Mouse (Mus musculus): ENCODE results near the gene Perm1.
A peak's percentile ranks its signal among the peaks of the same experiment; 100 is the strongest.

Perm1 gene

GRCm38 (mm10) chr4:156200623-156201475 is 14.8 kb upstream of the Perm1 start, which contains the start of gene Isg15:
Isg15 (minus strand) TSS chr4:156200818.
- DNase-seq (ENCODE audit: low read depth, low spot score): no peak

GRCm38 (mm10) chr4:156202462-156202893 is 13.2 kb upstream of the Perm1 start:
- DNase-seq (ENCODE audit: low read depth, low spot score): no peak

- DNase-seq (ENCODE audit: low read depth, low spot score): no peak
These were observed 12.7 kb upstream of the Perm1 start, which contains the start of gene AW011738 for GRCm38 (mm10) chr4:156203001-156203412. AW011738 (plus strand) TSS chr4:156203304.

- no peak for DNase-seq (ENCODE audit: low read depth, low spot score)
These were observed 12.1 kb upstream of the Perm1 start for GRCm38 (mm10) chr4:156203413-156204131.

- DNase-seq (ENCODE audit: low read depth, low spot score): no peak
These were observed 6.8 kb upstream of the Perm1 start for GRCm38 (mm10) chr4:156208872-156209271.

GRCm38 (mm10) chr4:156209963-156210635 is 5.6 kb upstream of the Perm1 start:
- DNase-seq (ENCODE audit: low read depth, low spot score): no peak

GRCm38 (mm10) chr4:156213134-156213533 is 2.5 kb upstream of the Perm1 start:
- DNase-seq (ENCODE audit: low read depth, low spot score): no peak

GRCm38 (mm10) chr4:156216196-156216595 is 528 bp downstream of the Perm1 start:
- DNase-seq (ENCODE audit: low read depth, low spot score): no peak

GRCm38 (mm10) chr4:156217022-156217669 is 1.5 kb downstream of the Perm1 start:
- no peak for DNase-seq (ENCODE audit: low read depth, low spot score)

GRCm38 (mm10) chr4:156217838-156218237 is 2.2 kb downstream of the Perm1 start:
- DNase-seq (ENCODE audit: low read depth, low spot score): no peak

- no peak for DNase-seq (ENCODE audit: low read depth, low spot score)
These were observed 4.3 kb downstream of the Perm1 start for GRCm38 (mm10) chr4:156219936-156220335.

GRCm38 (mm10) chr4:156224276-156224675 is 8.6 kb downstream of the Perm1 start:
- DNase-seq (ENCODE audit: low read depth, low spot score): no peak

- DNase-seq (ENCODE audit: low read depth, low spot score): no peak
These were observed 12.2 kb downstream of the Perm1 start for GRCm38 (mm10) chr4:156227752-156228392.

- DNase-seq (ENCODE audit: low read depth, low spot score): no peak
These were observed 12.8 kb downstream of the Perm1 start for GRCm38 (mm10) chr4:156228393-156229024.

- DNase-seq (ENCODE audit: low read depth, low spot score): no peak
These were observed 18.4 kb downstream of the Perm1 start for GRCm38 (mm10) chr4:156234021-156234501.

- DNase-seq (ENCODE audit: low read depth, low spot score): peak; percentile 57
These were observed 19.1 kb downstream of the Perm1 start, which contains the start of gene Plekhn1 for GRCm38 (mm10) chr4:156234701-156235213. Plekhn1 (minus strand) TSS chr4:156234857.

- DNase-seq (ENCODE audit: low read depth, low spot score): no peak
These were observed 19.7 kb downstream of the Perm1 start for GRCm38 (mm10) chr4:156235360-156235770.

GRCm38 (mm10) chr4:156235808-156236533 is 20.3 kb downstream of the Perm1 start, which contains the start of gene Noc2l:
Noc2l (plus strand) TSS chr4:156236010.
- DNase-seq (ENCODE audit: low read depth, low spot score): peak; percentile 87
